Mouse (Mus musculus): ENCODE data around the gene Lig3. TPM values are rescaled to one million over a fixed set of nuclear protein-coding genes. Genes with fewer than 3 reads are reported as not detected.
"Not testable (repeated sequence)": the region's sequence is repeated elsewhere in the genome, so short reads cannot be mapped to it uniquely, and the experiment has no call there.

The Lig3 gene
- polyA plus RNA-seq, 1 experiment: 28.5 TPM

DNA sequence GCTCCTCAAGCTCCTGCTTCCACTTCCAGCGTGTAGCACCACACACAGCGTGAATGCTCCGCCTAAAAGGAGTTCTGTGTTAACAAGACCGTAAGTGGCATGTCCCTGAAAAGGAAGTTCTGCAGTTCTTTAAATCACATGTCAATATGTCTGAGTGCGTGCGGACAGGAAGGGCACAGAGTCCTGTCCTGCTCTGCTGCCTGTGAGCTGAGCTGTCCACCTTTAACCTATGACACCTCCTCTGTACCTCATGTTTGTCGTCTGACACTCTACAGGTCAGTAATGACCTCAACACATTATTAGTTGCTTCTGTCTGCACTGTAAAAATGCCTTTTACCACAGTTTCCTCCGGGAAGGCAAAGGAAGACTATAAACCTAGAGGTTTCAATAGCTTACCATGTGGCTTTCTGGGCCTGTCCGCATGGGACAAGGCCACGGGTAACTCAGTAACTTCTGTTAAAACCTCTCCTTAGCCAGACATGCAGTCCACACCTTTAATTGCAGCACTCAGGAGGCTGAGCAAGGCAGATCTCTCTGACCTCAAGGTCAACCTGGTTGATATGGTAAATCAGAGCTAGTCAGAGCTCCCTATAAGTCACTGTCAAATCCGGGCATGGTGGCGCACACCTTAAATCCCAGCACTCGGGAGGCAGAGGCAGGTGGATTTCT is 40.0 kb downstream of the Lig3 start:
- no peak overlapping the region for H3K27ac ChIP-seq (ENCODE audit: insufficient read depth, low read length)
- no peak overlapping the region for H3K4me3 ChIP-seq (ENCODE audit: insufficient read depth, low read length)
- no peak for TF ChIP-seq POLR2A (IDR thresholded peaks at IDR 0.05; ENCODE audit: low read depth, low read length)
- TF ChIP-seq CTCF (IDR thresholded peaks at IDR 0.05; ENCODE audit: borderline replicate concordance, insufficient read depth, low read length): no peak
- no peaks in the 10 kb centered on the region for H3K4me1 ChIP-seq (ENCODE audit: control insufficient read depth, insufficient read depth, low read length)

DNA sequence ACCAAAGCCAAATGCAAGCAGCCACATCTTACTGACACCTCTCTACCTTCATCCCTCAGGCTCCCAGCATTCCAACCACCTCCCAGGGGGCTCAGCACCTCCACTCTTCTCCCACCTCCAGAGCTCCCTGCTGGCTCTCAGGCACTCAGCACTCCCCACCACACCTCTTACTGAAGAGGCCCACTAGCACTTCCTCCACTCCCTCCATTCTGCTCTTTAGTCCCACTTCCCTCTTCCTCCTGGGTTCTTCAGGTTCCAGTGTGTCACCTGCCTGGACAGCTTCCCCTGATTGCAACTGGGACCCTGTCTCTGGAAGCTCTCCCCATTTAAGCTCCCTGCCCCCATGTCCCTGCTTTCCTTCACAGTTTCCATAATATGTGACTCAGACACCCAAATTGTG is 45.9 kb downstream of the Lig3 start:
- Histone ChIP-seq H3K27ac (ENCODE audit: insufficient read depth, low read length) (no peak overlapping the region), H3K4me3 (ENCODE audit: insufficient read depth, low read length) (no peak overlapping the region), H3K4me1 (ENCODE audit: control insufficient read depth, insufficient read depth, low read length) (peaks cover 11% of the 10 kb centered on the region)
- TF ChIP-seq CTCF (IDR thresholded peaks at IDR 0.05; ENCODE audit: borderline replicate concordance, insufficient read depth, low read length): no peak
- no peak for TF ChIP-seq POLR2A (IDR thresholded peaks at IDR 0.05; ENCODE audit: low read depth, low read length)

DNA sequence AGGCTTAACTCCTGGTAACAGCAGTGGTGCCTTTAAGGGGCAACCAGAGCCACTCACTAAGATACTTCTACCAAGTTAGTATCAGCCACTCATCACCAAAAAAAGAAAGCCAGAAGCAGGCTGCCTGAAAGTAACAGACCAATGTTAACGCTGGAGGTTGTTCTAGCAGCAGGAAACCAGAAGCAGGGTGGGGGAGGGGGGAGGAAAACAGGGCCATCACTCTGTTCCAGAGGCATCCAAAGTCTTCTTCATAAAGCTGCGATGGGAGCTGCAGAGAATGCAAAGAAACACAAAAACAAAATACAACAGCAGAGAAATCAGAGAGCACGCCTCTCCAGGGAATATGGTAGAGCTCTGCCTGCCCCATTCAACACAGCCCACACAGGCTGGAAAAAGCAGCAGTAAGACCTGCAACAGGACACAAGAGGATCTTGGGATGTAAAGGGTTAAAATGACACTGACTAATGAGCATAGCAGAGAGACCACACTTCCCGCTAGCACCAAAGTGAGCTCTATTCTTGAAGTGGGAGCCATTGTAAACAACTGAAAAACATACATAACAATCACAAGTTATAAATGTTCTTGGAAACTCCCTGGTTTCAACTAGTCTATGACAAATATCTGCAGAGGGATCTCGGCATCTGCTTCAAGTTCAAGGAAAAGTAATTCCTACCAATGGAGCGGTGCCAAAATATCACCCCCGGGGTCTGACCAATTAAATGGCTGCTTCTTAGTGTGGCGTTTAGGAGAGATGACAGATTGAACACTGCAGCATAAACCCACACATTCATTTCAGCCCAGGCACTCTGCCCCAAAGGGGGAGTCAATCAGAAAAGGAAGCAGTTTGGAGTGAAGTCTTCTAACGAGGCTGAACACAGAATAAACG is 50.3 kb downstream of the Lig3 start:
- peaks cover 13% of the 10 kb centered on the region for H3K4me1 ChIP-seq (ENCODE audit: control insufficient read depth, insufficient read depth, low read length)
- TF ChIP-seq POLR2A (IDR thresholded peaks at IDR 0.05; ENCODE audit: low read depth, low read length): no peak
- no peak for TF ChIP-seq CTCF (IDR thresholded peaks at IDR 0.05; ENCODE audit: borderline replicate concordance, insufficient read depth, low read length)
- H3K27ac ChIP-seq (ENCODE audit: insufficient read depth, low read length): 0 out of 2 replicates have a peak overlapping the region, but pooled peaks have one; percentile 15

DNA sequence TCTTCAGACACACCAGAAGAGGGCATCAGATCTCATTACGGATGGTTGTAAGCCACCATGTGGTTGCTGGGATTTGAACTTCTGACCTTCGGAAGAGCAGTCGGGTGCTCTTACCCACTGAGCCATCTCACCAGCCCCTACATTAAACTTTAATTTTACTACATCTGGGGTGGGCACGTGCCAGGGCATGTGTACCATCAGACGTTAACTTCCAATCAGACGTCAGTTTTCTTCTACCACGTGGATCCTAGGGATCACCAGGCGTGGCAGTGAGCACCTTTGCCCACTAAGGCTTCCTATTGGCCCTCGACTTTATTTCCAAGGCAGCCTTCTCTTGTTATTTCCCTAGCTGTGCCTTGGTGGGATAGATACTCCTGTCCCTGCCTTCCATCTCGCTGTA is 51.5 kb downstream of the Lig3 start:
- H3K4me3 ChIP-seq (ENCODE audit: insufficient read depth, low read length); H3K27ac ChIP-seq (ENCODE audit: insufficient read depth, low read length): not testable (repeated sequence)
- peaks cover 13% of the 10 kb centered on the region for H3K4me1 ChIP-seq (ENCODE audit: control insufficient read depth, insufficient read depth, low read length)

More for the DNA sequence above, 50.3 kb downstream of the Lig3 start:
- no peak overlapping the region for H3K4me3 ChIP-seq (ENCODE audit: insufficient read depth, low read length)

DNA sequence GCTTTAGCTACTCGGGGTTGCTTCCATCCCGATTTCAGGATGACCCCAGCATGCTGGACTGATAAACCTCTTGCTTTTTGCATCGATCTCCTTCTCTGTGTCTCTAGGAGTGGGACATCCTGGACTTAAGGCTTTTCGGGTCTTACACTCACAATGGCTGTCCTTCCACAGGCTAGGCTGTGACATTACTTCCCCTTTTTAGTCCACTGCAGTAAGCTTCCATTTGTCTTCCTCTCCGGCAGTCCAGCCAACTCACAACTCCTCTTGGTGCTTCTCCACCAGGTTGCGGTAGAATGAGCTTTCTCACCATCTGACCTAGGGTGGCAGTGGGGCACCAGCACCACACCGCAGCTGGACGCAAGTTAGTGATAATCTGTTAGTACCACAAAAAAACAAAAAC is 53.0 kb downstream of the Lig3 start:
- no peak for TF ChIP-seq CTCF (IDR thresholded peaks at IDR 0.05; ENCODE audit: borderline replicate concordance, insufficient read depth, low read length)
- no peak for TF ChIP-seq POLR2A (IDR thresholded peaks at IDR 0.05; ENCODE audit: low read depth, low read length)
- Histone ChIP-seq H3K27ac (ENCODE audit: insufficient read depth, low read length) (no peak overlapping the region), H3K4me3 (ENCODE audit: insufficient read depth, low read length) (no peak overlapping the region), H3K4me1 (ENCODE audit: control insufficient read depth, insufficient read depth, low read length) (peaks cover 13% of the 10 kb centered on the region)

DNA sequence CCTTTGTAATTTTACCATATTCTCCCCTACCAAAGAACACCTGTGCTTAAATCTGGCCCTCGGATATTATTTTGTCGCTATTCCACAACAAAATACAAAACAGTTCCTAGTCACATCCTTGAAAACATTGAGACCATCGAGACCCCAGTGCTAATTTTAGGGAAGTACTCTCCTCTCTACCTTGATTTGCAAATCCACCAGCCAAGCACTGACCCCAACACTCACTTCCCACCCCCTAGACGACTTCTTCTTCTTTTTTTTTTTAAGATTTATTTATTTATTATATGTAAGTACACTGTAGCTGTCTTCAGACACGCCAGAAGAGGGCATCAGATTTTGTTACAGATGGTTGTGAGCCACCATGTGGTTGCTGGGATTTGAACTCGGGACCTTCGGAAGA is 53.5 kb downstream of the Lig3 start:
- H3K27ac ChIP-seq (ENCODE audit: insufficient read depth, low read length); H3K4me3 ChIP-seq (ENCODE audit: insufficient read depth, low read length): not testable (repeated sequence)
- H3K4me1 ChIP-seq (ENCODE audit: control insufficient read depth, insufficient read depth, low read length): peaks cover 13% of the 10 kb centered on the region

DNA sequence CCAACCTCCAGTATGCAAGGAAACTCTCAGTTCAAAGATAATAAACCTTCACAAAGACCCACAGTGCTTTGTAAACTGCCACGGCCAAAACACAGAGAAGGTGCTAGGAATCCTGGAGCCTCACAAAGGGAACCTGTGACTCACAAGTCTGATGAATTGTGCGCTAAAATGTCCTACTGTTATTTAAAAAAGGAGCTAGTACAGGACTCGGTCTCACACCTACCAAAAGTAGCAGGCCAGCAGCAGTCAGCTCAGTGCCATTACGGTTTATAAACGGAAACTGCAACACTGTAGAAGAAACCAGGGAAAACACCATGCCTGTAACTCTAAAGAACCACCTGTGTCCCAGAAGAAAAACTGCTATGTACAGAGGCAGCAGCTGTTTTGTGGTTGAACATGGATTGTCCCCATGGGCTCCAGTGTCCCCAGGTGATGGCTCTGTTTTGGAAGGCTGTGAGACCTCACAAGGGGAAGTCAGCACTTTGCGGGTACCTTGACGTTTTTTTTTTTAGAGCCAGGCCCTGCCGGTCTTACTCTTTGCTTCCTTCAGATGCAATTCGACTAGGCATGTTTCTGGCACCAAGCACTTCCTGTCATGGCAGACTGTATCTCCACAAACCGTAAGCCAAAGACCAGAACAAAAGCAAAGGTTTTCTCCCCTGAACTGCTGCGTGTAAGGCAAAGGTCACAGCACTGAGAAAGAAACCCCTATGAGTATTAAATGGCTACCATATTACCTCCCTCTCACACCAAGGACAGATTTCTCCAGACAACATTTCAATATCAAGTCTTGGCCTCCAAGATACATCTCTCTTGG is 54.9 kb downstream of the Lig3 start:
- peaks cover 11% of the 10 kb centered on the region for H3K4me1 ChIP-seq (ENCODE audit: control insufficient read depth, insufficient read depth, low read length)
- TF ChIP-seq POLR2A (IDR thresholded peaks at IDR 0.05; ENCODE audit: low read depth, low read length) (no peak), CTCF (IDR thresholded peaks at IDR 0.05; ENCODE audit: borderline replicate concordance, insufficient read depth, low read length) (no peak)
- H3K4me3 ChIP-seq (ENCODE audit: insufficient read depth, low read length): no peak overlapping the region
- H3K27ac ChIP-seq (ENCODE audit: insufficient read depth, low read length): no peak overlapping the region

DNA sequence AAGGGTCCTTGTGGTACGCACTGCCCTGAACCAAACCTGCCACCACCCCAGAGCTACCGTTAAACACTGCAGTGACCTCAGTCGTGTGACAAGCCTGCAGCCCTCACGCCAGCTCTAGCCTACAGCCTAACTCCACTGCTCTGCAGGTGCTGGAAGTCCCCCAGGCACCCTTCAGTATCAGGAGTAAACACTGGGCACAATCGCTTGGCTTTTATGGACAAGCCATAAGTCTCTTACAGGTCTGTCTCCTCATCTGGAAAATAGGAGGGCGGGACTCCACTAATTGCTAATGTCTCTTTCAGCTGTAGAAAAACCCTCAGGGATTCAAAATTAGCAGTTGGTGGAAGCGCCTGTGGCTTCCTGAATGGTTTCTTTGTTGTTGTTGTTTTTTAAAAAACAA is 56.3 kb downstream of the Lig3 start:
- H3K4me3 ChIP-seq (ENCODE audit: insufficient read depth, low read length): no peak overlapping the region
- TF ChIP-seq POLR2A (IDR thresholded peaks at IDR 0.05; ENCODE audit: low read depth, low read length): no peak
- no peak for TF ChIP-seq CTCF (IDR thresholded peaks at IDR 0.05; ENCODE audit: borderline replicate concordance, insufficient read depth, low read length)
- no peak overlapping the region for H3K27ac ChIP-seq (ENCODE audit: insufficient read depth, low read length)
- H3K4me1 ChIP-seq (ENCODE audit: control insufficient read depth, insufficient read depth, low read length): no peaks in the 10 kb centered on the region

DNA sequence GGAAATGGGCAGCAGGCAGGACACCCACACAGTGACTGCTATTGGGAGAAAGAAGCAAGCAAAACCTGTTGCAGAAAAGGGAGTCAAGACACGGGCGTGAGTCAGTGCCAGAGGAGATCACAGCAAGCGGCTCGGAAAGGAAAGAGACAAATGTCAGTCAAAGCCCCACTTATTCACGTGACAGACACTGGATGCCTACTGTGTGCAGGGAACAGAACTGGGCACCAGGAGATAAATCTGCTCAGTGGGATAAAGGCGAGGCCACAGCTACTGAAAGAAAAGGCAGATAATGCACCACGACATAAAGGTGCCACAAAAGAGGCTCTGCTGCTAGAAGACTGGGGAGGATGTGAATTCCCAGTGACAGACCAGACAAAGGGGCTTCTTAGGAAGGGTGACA is 56.9 kb downstream of the Lig3 start:
- H3K4me3 ChIP-seq (ENCODE audit: insufficient read depth, low read length): no peak overlapping the region
- TF ChIP-seq POLR2A (IDR thresholded peaks at IDR 0.05; ENCODE audit: low read depth, low read length) (no peak), CTCF (IDR thresholded peaks at IDR 0.05; ENCODE audit: borderline replicate concordance, insufficient read depth, low read length) (no peak)
- H3K27ac ChIP-seq (ENCODE audit: insufficient read depth, low read length): no peak overlapping the region
- H3K4me1 ChIP-seq (ENCODE audit: control insufficient read depth, insufficient read depth, low read length): no peaks in the 10 kb centered on the region

DNA sequence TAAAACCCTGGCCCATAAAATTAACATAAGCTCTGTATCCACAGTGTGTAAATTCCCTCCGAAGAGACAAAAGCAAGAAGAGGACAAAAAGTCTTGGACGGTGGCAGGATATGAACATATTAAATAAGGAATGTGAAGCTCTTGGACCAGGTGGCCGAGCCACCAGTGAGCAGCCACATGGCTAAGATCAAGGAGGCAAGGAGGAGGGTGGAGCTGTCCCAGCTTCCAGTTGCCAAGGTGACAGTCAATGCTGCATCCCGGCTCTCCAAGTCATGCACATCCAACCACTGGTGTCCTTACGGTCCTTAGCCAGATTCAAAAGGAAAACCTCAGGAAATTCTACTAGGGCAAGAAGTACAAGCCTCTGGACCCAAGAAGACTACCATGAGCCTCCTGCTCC is 57.6 kb downstream of the Lig3 start:
- H3K27ac ChIP-seq (ENCODE audit: insufficient read depth, low read length): no peak overlapping the region
- no peaks in the 10 kb centered on the region for H3K4me1 ChIP-seq (ENCODE audit: control insufficient read depth, insufficient read depth, low read length)
- no peak overlapping the region for H3K4me3 ChIP-seq (ENCODE audit: insufficient read depth, low read length)
- TF ChIP-seq POLR2A (IDR thresholded peaks at IDR 0.05; ENCODE audit: low read depth, low read length) (no peak), CTCF (IDR thresholded peaks at IDR 0.05; ENCODE audit: borderline replicate concordance, insufficient read depth, low read length) (no peak)

Data from embryonic fibroblast, embryonic 13.5 days (primary cell).